Mouse (Mus musculus) left cerebral cortex, postnatal 14 days (tissue): ENCODE data around the gene Gng7. TPM values are rescaled to one million over a fixed set of nuclear protein-coding genes. Genes with fewer than 3 reads are reported as not detected.
"Not testable (repeated sequence)": the region's sequence is repeated elsewhere in the genome, so short reads cannot be mapped to it uniquely, and the experiment has no call there.

Source experiments
- DNase-seq, 2 experiments: peaks; one replicate each; pipeline ENCODE4 v3.0.0; 2021 to 2022; ENCODE audit warnings: low spot score in 2 of 2, mixed read lengths in 1 of 2
- intact Hi-C: fragments of 180-260 bp; cut with DNase I; formaldehyde crosslinking; loops from one replicate; pipeline ENCODE4 v1.15.1; 2025
- total RNA-seq, 2 experiments: library from RNA; stranded (reverse); gene quantifications; 2 replicates each; pipeline ENCODE4 v1.2.3; 2021

Gng7 gene
- total RNA-seq, 2 experiments from 2014 or later = 120 to 135 TPM

DNA sequence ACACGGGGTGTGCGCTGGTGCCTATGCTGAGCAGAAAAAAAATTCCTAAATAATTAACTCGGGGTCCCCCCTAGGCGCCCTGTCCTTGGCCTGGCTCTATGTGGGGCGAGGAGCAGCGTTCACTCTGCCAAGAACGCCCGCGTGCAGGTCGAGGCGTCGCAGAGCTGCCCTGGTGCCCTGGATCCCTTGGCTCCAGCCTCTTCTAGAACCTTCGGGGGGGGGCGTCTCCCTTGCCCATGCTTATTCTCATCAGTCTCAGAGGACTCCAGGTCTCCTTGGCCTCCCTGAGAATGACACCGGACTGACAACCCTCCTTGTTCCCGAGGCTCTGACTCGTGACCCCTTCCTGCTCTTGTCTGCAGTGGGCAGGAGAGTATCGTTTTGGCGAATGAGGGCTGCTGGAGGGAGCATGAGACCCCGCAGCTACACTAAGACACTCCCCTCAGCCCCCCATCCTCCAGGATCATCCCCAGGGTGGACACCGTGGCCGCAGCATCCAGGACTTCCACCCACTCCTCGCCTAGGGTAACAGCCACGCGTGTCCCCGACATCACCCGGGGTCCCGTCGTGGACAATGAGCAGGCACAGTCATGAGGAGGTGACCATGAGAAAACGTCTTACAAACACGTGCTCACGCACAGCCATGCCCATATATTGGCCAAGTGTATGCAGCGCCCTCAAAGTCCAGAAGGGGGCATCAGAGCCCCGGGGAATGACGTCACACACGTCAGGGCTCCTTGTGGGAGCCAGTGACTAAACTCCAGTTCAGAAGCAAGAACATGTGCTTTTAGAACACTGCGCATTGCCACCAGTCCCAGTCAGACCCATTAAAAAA lies 15.2 kb downstream of the Gng7 start:
- DNase-seq = peak; percentile 89 to 95
- intact Hi-C loops = loop anchor here (2.0 to 5.0 kb wide), 5 partner anchors 41 to 252 kb away; no protein-coding TSS in a partner anchor

DNA sequence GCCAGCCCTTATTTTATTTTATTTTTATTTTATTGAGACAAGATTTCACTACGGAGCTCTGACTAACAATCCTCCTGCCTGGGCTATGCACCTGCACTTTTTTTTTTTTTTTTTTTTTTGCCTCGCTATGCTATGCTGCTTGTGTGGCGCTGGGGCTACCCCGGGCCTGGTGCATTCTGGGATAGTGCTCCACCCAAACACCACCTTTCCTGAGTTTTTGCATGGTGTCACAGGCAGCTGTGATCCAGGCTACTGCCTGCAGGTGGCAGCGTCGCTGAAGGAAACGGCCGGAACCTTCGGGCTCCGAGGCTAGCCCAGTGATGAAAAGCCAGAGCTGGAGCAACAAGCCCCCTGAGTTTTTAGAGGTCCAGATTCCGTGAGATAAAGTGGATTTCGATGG lies 16.0 kb downstream of the Gng7 start:
- peak in 1 of 2 experiments; percentile 74 for DNase-seq
- intact Hi-C loops = loop anchor here (2.0 to 5.0 kb wide), 5 partner anchors 42 to 251 kb away; no protein-coding TSS in a partner anchor

DNA sequence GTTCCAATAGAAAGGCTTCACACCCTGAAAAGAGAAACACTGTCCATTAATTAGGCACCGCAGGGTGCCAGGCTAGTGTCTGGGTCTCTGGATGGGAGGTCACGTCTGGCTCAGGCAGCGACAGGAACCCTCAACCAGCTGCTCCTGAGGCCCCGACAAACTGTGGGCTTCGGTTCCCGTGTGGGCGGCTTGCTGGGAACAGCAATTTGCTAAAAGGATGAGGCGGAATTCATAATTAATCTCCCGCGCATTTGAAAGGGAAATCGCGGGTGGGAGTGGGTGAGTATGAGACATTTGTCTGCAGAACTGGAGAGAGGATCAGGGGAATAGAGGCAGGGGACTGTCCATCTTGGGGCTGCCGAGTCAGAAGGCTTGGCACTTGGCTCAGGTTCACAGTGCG lies 16.7 kb downstream of the Gng7 start:
- DNase-seq = peak in 1 of 2 experiments; percentile 58
- intact Hi-C loops = loop anchor here (2.0 to 5.0 kb wide), 5 partner anchors 43 to 251 kb away; no protein-coding TSS in a partner anchor

DNA sequence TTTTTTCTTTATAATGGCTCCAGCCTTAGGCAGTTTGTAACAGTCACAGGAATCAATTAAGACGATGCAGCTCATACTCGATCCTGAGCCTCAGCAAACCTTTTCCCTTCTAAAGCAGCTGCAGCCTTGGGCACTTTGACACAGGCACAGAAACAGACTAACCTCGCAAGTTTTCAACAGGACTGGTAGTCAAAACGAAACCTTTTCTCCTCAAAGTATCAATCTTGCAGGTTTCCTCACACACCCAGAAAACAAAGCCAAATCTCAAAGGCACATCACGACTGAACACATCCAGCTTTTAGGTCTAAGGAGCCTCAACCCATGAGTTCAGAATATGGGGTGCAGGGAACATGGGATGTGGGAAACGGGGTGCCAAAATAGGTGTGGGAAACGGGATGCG lies 17.4 kb downstream of the Gng7 start:
- intact Hi-C loops = loop anchor here (5.0 kb wide), 4 partner anchors 85 to 250 kb away; no protein-coding TSS in a partner anchor
- DNase-seq = no peak

DNA sequence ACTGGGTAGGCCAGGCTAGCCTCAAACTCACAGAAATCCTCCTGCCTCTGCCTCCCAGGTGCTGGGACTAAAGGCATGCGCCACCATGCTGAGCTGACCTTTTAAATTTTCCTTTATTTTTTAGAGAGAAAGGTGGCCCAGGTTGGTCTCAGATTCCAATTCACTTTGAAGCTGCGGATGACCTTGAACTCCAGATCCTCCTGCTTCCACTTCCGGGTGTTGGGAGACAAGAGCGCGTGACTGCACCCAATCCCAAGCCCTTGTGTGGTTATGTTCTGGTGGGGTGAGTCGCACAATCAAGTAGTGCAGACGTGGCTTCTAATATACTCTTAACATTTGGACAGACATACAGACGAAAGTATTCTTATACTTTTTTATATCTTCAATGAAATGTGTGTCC lies 18.2 kb downstream of the Gng7 start:
- DNase-seq = no peak
- intact Hi-C loops = loop anchor here (5.0 kb wide), 4 partner anchors 86 to 249 kb away; no protein-coding TSS in a partner anchor

DNA sequence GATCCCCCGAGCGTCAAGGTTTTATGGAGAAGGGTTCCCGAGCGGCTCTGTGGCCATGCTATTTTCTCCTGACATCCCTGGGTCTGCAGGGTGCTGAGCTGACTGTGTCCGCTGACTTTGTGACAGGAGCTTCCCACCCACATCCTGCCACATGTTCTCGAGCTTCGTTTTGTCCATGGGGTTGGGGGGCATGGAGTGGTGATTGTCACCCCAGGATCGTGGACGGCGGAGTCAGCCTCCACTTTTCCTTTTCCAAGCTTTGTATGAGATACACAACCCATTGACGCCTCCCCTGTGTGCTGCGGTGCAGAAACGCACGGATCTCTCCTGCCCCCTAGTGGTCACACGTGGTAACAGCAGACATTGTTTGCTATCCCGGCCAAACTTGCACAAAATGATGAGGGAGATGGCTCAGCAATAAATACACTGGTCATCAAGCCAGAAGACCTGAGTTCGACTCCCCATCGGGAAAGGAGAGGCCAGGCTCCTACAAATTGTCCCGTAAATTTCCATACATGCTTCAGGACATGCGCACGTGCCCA lies 19.6 kb downstream of the Gng7 start:
- intact Hi-C loops = loop anchor here (2.0 to 5.0 kb wide), 5 partner anchors 66 to 248 kb away; no protein-coding TSS in a partner anchor
- DNase-seq = peak; percentile 86 to 88

DNA sequence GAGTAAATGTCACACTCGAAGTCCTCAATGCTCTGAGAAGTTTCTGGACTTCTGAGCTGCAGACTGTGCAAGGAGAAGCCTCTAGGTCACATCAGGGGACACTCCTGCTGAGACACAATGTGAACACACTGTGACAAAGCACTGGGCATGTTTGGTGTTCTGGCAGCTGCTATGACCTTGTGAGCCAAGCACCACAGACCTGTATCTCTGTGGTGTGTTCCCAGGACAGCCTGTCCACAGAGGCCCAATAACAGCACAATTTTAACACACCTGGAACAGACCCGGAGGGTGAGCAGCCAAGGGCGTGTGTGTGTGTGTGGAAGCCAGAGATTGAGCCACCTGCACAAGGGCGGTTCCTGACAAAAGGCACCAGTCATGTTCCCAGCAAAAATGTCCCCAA lies 20.1 kb downstream of the Gng7 start:
- DNase-seq = no peak
- intact Hi-C loops = loop anchor here (2.0 to 5.0 kb wide), 5 partner anchors 66 to 247 kb away; no protein-coding TSS in a partner anchor

DNA sequence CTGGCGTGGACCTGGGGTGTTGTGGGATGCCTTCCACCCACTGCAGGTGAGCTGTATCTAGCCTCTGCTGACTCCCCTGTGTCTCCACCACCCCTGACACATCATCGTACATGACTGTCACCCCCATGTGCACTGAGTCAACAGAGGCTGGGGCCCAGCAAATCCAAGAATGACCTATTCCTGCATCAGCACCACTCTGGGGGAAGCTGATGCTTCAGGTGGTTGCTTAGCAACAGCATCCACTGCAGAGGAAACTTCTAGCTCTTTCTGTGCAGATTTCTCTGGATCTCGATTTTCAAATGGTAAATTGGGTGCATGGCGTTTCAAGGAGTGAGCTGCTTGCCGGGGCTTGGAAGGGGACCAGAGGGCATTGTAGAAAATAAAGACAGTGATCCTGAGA lies 21.5 kb downstream of the Gng7 start:
- no peak for DNase-seq
- intact Hi-C loops = no loop called here

DNA sequence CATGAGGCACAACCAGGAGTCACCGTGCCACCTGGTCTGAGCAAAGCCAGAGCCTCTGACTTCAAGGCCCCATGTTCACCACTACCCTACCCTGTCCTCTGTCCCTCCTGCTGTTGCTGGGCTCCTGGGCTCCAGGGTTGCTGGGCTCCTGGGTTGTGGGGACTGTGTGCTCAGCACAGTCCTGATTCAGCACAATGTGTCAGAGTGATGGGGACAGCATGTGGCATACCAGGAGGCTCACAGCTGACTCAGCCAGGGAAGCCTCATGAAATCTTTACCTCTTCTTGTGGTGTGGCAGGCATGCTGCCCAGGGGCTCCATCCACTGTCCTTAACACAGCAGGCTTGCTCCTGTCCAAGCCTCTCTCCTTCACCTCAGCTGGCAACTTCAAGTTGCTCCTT lies 22.8 kb downstream of the Gng7 start:
- intact Hi-C loops = no loop called here
- DNase-seq = no peak

DNA sequence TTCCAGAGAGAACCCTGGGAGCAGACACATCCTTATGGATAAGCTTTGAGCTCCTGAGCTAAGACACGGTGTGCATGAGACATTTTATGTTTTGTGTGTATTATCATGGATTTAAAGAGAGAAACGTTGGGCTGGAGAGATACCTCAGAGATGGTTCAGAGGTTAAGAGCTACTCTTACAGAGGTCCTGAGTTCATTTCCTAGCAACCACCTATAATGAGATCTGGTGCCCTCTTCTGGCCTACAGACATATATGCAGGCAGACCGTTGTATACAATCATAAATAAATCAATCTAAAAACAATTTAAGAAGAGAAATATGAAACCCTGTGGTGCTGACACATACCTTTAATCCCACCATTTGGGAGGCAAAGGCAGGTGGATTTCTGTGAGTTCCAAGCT lies 23.7 kb downstream of the Gng7 start:
- intact Hi-C loops = no loop called here
- no peak for DNase-seq

DNA sequence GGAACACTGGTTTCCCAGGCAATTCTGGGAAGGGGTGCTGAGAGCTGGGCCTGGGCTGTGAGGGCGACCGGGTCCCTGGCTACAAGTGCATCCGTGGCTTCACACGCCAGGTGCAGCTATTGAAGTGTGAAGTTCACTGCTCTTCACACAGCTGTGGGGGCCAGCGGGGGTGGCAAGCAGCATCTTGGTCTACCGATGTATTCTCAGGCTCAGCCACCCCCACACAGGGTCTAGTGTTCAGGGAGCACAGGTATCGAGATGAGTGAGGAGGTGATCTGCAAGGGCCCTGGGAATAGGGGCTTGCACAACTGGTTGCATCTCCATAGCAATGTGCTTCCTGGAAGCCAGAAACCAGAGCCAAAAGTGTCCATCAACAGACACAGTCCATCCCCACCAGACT lies 24.3 kb downstream of the Gng7 start:
- intact Hi-C loops = no loop called here
- no peak for DNase-seq

DNA sequence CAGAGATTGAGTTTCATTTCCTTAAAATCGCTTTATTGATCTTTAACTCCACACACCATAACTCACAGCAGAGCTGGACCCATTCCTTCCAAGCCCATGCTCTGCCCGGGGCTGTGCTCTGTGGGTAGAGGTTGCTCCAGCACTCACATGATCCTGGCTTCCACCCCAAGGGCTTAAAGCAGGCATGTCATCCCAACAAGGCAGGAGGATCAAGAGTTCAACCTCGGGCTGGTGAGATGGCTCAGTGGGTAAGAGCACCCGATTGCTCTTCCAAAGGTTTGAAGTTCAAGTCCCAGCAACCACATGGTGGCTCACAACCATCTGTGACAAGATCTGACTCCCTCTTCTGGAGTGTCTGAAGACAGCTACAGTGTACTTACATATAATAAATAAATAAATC lies 24.9 kb downstream of the Gng7 start:
- intact Hi-C loops, DNase-seq: not testable (repeated sequence)

DNA sequence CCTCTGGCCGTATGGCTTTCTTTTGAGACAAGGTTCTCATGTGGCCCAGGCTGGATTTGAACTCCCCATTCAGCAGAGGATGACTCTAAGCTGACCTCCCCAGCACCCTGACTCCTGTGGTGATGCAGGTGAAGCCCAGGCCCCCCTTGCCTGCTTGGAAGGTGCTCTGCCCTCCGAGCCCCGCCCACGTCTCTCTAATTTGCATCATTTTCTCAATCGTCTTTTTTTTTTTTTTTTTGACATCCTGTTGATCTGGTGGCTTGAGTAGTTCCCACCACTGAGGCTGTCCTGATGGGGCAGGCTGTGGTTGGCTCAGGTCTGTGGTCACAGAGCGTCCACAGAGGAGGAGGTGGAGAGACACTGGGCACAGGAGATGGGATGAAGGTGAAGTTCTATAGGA lies 25.3 kb downstream of the Gng7 start:
- intact Hi-C loops = no loop called here
- no peak for DNase-seq

DNA sequence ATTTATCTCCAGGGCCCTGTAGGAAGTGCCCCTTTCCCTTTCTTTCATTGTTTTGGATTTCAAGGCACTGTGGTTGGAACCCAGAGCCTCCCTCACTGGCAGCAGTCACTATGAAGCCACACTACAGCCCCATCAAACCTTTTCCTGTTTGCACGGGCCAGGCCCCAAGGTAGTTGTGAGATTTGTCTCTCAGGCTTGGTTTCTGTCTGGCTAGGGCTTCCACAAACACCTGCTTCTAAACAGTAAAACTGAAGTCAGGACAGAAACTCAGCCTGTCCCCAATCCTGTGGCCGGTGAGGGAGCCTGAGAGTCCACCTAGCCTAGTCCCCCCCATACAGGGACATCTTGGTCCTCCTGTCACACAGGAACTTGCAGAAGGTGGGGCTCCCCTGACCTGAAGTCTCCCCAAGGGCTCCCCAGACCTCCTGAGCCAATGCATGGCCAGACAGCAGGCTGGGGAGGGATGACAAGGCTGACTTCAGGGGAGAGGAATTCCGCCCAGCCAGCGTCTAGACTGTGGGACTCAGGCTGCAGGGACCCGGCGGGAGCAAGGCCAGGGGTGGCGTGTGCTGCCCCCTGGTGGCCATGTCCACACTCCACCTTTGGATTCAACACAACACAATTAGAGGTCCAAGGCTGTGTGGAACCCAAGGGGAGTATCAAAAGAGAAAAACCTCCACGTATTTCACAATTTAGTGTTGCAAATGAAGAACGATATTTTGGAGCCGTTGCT lies 26.9 kb downstream of the Gng7 start:
- DNase-seq = peak; percentile 67 to 71
- intact Hi-C loops = loop anchor here (1.0 kb wide), 1 partner anchor 60 kb away; no protein-coding TSS in a partner anchor

DNA sequence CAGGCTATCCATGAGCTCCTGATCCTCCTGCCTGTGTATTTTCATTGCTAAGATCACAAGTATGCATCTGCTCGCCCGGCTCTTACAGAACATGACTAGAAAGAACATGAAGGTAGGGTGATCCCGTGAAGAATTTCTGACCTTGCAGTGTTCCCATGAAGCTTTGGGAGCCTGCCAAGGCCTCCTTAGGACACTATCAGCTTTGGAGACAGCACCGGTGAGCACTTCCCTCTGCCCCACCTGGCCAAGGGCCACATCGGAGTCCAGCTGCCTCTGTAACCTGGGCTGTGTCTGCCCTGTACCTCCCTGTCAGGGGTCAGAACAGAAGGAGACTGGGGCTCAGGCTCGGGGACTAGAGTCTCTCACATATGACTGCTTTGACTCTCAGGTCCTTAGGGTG lies 28.0 kb downstream of the Gng7 start:
- DNase-seq = no peak
- intact Hi-C loops = no loop called here

DNA sequence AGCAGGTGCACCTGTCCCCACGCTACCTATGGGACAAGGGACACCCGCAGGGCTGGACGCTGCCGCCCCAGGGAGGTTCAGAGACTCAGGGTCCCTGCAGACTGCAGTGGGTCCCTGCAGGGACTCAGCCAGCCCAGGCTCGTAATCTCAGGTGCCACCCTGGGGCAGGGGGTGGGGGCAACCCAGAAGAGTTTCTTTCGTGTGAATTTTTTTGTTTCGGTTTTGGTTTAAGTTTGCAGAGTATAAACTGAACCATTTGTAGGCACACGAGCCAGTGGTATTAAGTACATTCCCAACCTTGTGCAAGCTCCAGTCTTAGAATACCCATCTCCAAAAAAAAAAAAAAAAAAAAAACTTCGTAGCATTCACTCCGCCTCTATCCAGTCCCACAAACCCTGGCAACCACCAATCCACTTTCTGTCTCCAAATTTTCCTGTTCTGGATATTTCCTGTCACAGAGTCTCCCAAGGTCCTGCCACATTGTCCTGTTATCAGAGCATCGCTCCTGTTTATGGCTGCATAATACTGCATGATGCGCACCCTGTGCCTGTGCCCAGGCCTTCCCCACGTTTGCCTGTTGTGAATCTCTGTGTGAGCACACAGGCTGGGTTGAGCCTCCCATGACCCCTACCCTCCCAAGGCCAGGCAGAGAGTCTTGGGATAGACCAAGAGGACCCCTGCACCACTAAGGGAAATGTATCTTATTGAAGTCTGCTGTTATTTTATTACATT lies 28.6 kb downstream of the Gng7 start:
- DNase-seq = no peak
- intact Hi-C loops = no loop called here

DNA sequence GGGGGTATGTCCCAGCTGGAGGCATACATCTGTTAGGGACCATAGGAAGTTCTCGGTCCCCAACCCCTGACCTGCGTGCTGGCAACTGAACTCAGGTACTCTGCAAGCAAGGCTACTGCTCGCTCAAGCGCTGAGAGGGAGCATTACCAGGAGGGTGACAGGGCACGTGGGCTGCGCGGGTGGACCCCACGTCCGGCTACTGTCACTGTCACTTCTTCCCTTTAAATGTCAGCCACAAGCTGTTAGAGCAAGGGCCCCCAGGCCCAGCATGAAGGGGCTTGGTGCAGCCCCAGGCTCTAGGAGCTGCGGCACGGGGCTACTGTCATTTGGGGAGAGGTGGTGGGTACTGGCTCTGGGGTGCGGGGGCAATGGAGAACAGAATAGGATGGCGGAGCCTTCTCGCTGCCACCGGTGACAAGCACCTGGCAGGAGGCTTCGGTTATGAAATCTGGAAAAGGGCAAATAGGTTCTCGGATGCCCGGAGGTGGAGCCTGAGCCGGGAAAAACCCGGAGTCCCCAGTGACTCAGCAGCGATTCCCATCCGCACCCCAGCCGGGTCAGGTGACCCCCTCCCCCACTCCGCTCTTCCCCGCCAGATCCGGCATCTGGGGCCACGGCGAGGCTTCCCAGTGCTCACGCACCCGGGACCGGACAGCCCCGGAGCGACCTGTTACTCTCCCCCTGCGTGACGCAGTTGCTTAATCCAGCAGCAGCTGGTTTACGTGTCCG lies 29.3 kb downstream of the Gng7 start:
- intact Hi-C loops = no loop called here
- no peak for DNase-seq

DNA sequence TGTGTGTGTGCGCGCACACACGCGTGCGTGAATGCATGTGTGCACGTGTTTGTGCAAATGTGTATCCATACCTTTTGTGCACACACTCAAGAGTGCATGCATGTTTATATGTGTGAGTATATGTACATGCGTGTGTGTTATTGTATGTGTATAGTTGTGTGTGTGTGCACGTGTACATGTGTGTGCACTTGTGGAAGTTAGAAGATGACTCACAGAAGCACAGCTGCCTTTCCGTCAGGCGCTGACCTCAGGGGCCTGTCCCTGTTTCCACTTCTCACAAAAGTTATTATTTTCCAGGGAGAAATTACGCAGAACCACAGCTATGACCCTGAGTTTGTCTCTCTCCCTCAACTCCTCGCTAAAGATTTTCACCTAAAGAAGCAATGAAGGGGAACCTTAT lies 30.5 kb downstream of the Gng7 start:
- no peak for DNase-seq
- intact Hi-C loops = no loop called here

DNA sequence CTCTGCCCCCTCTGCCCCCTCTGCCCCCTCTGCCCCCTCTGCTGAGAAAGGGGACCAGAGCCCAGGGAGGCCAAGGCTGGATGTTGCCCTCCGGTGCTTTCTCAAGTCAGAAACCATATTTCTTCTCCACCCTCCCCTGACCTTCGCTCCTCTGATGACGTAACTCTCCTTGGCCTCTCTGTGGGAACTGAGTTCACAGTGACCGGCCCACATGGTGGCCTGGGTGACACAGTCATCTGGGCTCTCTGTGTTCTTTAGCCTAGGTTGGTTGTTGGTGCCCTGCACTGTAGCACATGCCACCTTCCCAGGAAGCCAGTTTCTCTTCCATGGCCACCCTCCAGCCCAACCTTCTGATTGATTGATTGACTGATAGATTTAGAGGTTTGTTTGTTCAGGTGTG lies 32.4 kb downstream of the Gng7 start:
- intact Hi-C loops = no loop called here
- DNase-seq = no peak
